Mouse (Mus musculus) embryonic facial prominence, embryonic 11.5 days (tissue): Measurements from ENCODE around the gene Ikbke. TPM values are rescaled to one million over a fixed set of nuclear protein-coding genes. Genes with fewer than 3 reads are reported as not detected.
A peak's percentile ranks its signal among the peaks of the same experiment; 100 is the strongest.

ENCODE experiments used
- ATAC-seq: fragments of 200-750 bp; cut with Nextera tagmentation; replicated peaks from 2 replicates; pipeline ENCODE4 v1.8.0; 2017; ENCODE audit warnings: low read depth; ENCODE audit not compliant: insufficient number of reproducible peaks, low FRiP score, low TSS enrichment
- DNase-seq: peaks from one replicate; pipeline ENCODE4 v3.0.0-alpha.2; 2015; ENCODE audit warnings: low spot score
- H3K27ac ChIP-seq: fragments of 300-500 bp; sonication (generic); replicated peaks from 2 replicates; pipeline ENCODE4 v1.5.1; 2014; ENCODE audit warnings: mild to moderate bottlenecking, low read depth, low read length, control low read depth
- H3K27me3 ChIP-seq: fragments of 300-500 bp; sonication (generic); 2 replicates; pipeline ENCODE4 v1.6.1; 2014; ENCODE audit warnings: mild to moderate bottlenecking, low read length, moderate library complexity, mixed read lengths; ENCODE audit not compliant: control insufficient read depth, insufficient read depth
- H3K36me3 ChIP-seq: fragments of 300-500 bp; sonication (generic); replicated peaks from 2 replicates; pipeline ENCODE4 v1.6.1; 2014; ENCODE audit warnings: low read depth, mild to moderate bottlenecking, low read length, moderate library complexity, mixed read lengths; ENCODE audit not compliant: control insufficient read depth, insufficient read depth
- H3K4me1 ChIP-seq: fragments of 300-500 bp; sonication (generic); 2 replicates; pipeline ENCODE4 v1.6.1; 2014; ENCODE audit warnings: low read length, mixed read lengths; ENCODE audit not compliant: control insufficient read depth, insufficient read depth
- H3K4me2 ChIP-seq: fragments of 300-500 bp; sonication (generic); 2 replicates; pipeline ENCODE4 v1.6.1; 2014; ENCODE audit warnings: low read depth, mild to moderate bottlenecking, control low read depth, low read length, moderate library complexity
- H3K4me3 ChIP-seq: fragments of 300-500 bp; sonication (generic); 2 replicates; pipeline ENCODE4 v1.5.1; 2014; ENCODE audit warnings: low read depth, low read length, control low read depth
- H3K9ac ChIP-seq: fragments of 300-500 bp; sonication (generic); replicated peaks from 2 replicates; pipeline ENCODE4 v1.6.1; 2014; ENCODE audit warnings: mild to moderate bottlenecking, control low read depth, low read length
- H3K9me3 ChIP-seq: fragments of 300-500 bp; sonication (generic); replicated peaks from 2 replicates; pipeline ENCODE4 v1.6.1; 2016; ENCODE audit warnings: mild to moderate bottlenecking, low read length, inconsistent platforms, mixed read lengths; ENCODE audit not compliant: control insufficient read depth
- WGBS: fragments of 180-500 bp; shearing (Covaris S2); extraction: QIAGEN DNeasy Blood & Tissue Kit; methylation state at CpG from one replicate; pipeline ENCODE4 v1.1.7; 2014; 5-methylcytosine and 5-hydroxymethylcytosine counted together
- polyA plus RNA-seq: library from polyadenylated mRNA; unstranded; fragments of >200 nt; fragmentation: Nextera tagmentation; extraction: Ambion mirVana; gene quantifications from 2 replicates; pipeline ENCODE4 v1.2.1, GENCODE M21; 2014

The Ikbke gene
- polyA plus RNA-seq, 1 experiment from 2014 or later, result 0.49 TPM

DNA sequence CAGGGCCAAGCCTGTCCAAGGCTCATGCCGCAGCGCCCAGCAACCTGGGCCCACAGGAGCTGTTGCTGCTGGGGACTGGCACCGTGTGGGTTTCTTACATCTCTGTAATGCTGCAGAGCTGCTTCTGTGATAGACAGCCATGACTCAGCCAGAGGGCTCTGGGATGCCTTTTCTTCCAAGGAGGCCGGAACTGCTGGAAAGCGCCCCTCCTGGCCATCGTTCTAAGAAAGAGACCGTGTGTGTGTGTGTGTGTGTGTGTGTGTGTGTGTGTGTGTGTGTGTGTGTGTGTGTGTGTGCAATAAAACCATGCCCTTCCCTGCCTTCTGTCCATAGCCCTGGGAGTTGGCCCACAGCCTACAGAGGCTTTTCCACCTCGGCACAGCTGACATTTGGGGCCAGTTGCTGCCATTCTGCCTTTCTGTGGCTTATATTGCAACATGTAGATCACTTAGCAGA, 69.4 kb downstream of the Ikbke start:
- Histone ChIP-seq H3K4me1 (no peaks in the 10 kb centered on the region), H3K9me3 (no peaks in the 10 kb centered on the region), H3K36me3 (no peaks in the 10 kb centered on the region), H3K4me3 (no peak overlapping the region), H3K27ac (no peak overlapping the region), H3K4me2 (no peak overlapping the region), H3K27me3 (no peaks in the 10 kb centered on the region), H3K9ac (no peak overlapping the region)
- DNase-seq (no peak), ATAC-seq (no peak)
- WGBS, result 79% methylated on average over 7 of the region's 8 CpGs

DNA sequence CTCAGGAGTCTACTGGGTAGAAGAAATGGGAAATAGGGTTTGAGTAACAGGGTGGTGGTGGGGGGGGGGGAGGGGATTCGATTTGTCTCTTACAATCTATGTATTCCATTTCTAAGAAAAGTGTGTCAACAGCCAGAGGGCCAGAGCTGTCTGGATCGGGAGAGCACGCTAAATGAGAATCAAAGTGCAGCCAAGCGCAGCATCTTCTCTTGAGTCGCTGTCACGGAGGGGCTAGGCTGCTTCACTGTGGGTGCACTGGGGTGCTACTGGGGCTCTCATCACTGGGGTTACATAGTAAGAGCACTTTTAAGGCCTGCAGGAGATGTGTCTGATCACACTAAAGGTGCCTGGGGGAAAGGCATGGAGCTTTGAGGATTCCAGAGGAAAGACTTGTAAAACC, 70.6 kb downstream of the Ikbke start:
- Histone ChIP-seq H3K27ac (no peak overlapping the region), H3K9me3 (no peaks in the 10 kb centered on the region), H3K9ac (no peak overlapping the region), H3K4me1 (no peaks in the 10 kb centered on the region), H3K4me3 (no peak overlapping the region), H3K4me2 (no peak overlapping the region), H3K36me3 (no peaks in the 10 kb centered on the region), H3K27me3 (no peaks in the 10 kb centered on the region)
- WGBS, result 87% methylated on average over 6 of the region's 6 CpGs
- DNase-seq (no peak), ATAC-seq (no peak)

DNA sequence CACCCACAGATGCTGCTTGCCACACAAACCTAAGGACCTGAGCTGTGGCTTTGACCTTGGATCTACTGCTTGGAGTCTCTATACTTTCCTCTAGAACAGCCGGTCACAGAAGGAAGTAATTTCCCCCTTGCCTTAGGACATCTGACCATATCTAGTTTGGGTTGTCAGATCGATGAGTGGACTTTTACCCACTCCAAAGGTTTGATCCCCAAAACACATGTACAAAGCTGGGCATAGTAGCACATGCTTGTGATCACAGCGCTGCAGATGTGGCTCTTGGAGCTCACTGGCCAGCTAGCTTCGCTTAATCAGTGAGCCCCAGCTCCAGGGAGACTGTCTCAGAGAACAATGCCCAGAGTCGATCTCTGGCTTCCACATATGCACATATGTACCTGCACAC, 71.3 kb downstream of the Ikbke start:
- H3K27me3 ChIP-seq, result no peaks in the 10 kb centered on the region
- no peaks in the 10 kb centered on the region for H3K36me3 ChIP-seq
- no peaks in the 10 kb centered on the region for H3K4me1 ChIP-seq
- DNase-seq, result no peak
- no peak for ATAC-seq
- H3K4me3 ChIP-seq, result no peak overlapping the region
- no peak overlapping the region for H3K4me2 ChIP-seq
- 83% methylated on average over 5 of the region's 5 CpGs for WGBS
- no peaks in the 10 kb centered on the region for H3K9me3 ChIP-seq
- no peak overlapping the region for H3K27ac ChIP-seq
- H3K9ac ChIP-seq, result no peak overlapping the region; the same call in 1 of the 2 replicates

DNA sequence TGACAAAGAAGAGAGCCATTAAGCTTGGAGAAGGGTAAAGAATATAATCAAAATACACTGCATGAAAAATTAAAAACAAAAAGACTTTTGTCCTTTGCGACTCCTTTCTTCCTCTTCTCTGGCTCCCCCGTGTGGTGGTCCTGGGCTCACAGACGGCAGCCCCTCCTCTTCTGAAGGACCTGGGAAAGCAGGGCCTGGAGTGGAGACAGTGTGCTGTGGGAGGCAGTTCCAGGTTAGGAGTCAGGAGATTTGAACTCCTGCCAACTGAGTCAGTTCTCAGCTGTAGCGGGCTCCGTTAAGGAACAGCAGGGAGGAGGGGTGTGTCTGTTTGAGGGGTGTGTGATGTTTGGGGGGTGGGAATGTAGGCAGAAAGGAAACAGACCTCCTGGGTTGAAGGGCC, 71.9 kb downstream of the Ikbke start:
- no peak overlapping the region for H3K4me3 ChIP-seq
- H3K9me3 ChIP-seq, result no peaks in the 10 kb centered on the region
- H3K9ac ChIP-seq, result no peak overlapping the region
- DNase-seq (peak; percentile 80), ATAC-seq (no peak)
- no peak overlapping the region for H3K4me2 ChIP-seq
- H3K4me1 ChIP-seq, result no peaks in the 10 kb centered on the region
- no peak overlapping the region for H3K27ac ChIP-seq
- H3K27me3 ChIP-seq, result no peaks in the 10 kb centered on the region
- H3K36me3 ChIP-seq, result no peaks in the 10 kb centered on the region
- 11% methylated on average over 5 of the region's 5 CpGs for WGBS

DNA sequence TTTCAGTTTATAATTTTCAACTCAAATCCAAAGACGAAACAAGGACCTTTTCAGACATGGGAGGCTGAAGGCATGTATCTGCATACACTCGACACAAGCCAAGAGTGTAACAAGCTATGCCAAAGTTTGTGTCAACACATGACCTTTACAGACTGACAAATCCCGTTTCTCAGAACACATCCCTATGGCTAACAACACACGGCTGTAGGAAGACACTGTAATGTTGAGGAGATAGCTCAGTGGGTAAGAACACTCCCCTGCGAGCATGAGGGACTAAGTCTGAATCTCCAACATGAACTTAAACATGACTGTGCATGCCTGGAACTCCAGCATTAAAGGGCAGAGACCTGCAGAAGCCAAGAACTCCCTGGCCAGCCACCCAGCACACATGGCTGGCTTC, 73.1 kb downstream of the Ikbke start:
- no peak overlapping the region for H3K4me2 ChIP-seq
- DNase-seq (no peak), ATAC-seq (no peak)
- 81% methylated on average over 5 of the region's 5 CpGs for WGBS
- H3K36me3 ChIP-seq, result no peaks in the 10 kb centered on the region
- no peak overlapping the region for H3K4me3 ChIP-seq
- H3K27ac ChIP-seq, result no peak overlapping the region
- no peaks in the 10 kb centered on the region for H3K4me1 ChIP-seq
- H3K9ac ChIP-seq, result no peak overlapping the region
- no peaks in the 10 kb centered on the region for H3K9me3 ChIP-seq
- H3K27me3 ChIP-seq, result no peaks in the 10 kb centered on the region

DNA sequence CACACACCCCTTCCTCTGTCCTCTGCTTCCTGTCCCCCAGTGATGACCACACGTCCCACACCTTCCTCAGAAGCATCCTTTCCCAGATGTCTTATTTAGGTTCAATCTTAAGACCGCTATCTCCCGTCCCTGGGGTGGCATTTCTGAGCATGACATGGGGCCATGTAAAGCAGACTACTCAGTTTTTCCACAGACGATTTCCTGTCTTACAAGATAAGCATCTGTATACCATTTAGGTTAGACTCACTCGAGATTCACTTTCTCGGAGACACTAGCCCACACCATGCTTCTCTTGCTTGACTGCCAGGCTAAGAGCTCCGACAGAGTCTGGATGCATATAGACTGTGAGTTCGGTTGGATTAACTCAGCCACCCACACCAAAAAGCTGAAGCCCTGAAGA, 74.9 kb downstream of the Ikbke start:
- Histone ChIP-seq H3K4me2 (no peak overlapping the region), H3K9me3 (no peaks in the 10 kb centered on the region), H3K4me3 (no peak overlapping the region), H3K27ac (no peak overlapping the region), H3K27me3 (no peaks in the 10 kb centered on the region), H3K4me1 (no peaks in the 10 kb centered on the region), H3K36me3 (no peaks in the 10 kb centered on the region), H3K9ac (no peak overlapping the region)
- 74% methylated on average over 8 of the region's 8 CpGs for WGBS
- DNase-seq (no peak), ATAC-seq (no peak)

Other genes starting within 250 kb of the Ikbke start
- gene Mapkapk2, start 181.8 kb downstream of the Ikbke start, polyA plus RNA-seq, result 44.7 and 45.7 TPM in 2 replicates
- 6.5 and 7.3 TPM in 2 replicates for gene Dyrk3, start 141.3 kb downstream of the Ikbke start, polyA plus RNA-seq
- gene Eif2d, start 126.4 kb downstream of the Ikbke start, polyA plus RNA-seq, result 63.6 and 66.9 TPM in 2 replicates
- 0.89 and 1.1 TPM in 2 replicates for gene Rassf5, start 34.3 kb downstream of the Ikbke start, polyA plus RNA-seq
- 14.0 and 14.6 TPM in 2 replicates for gene Srgap2, start 247.7 kb upstream of the Ikbke start, polyA plus RNA-seq
- 4.1 and 5.1 TPM in 2 replicates for gene Fam72a, start 248.3 kb upstream of the Ikbke start, polyA plus RNA-seq